Mouse (Mus musculus) spleen, adult 2 months (tissue): ENCODE data around the gene Kansl2. TPM values are rescaled to one million over a fixed set of nuclear protein-coding genes. Genes with fewer than 3 reads are reported as not detected.

Source experiments
- DNase-seq, 2 experiments: peaks; one replicate each; pipeline versions ENCODE4 v3.0.0 to v3.0.0-alpha.2; 2012 to 2021; ENCODE audit warnings: low spot score in 2 of 2, low read depth in 1 of 2
- H3K27ac ChIP-seq: fragments of 200-500 bp; 2 replicates; pipeline ENCODE4 v1.5.1; 2012; ENCODE audit warnings: low read length, inconsistent platforms; ENCODE audit not compliant: insufficient read depth
- H3K27me3 ChIP-seq: fragments of 200-500 bp; 2 replicates; pipeline ENCODE4 v1.6.1; 2012; ENCODE audit warnings: mild to moderate bottlenecking, moderate library complexity, low read length, inconsistent platforms; ENCODE audit not compliant: control insufficient read depth, insufficient read depth
- H3K36me3 ChIP-seq: fragments of 200-500 bp; 2 replicates; pipeline ENCODE4 v1.6.1; 2012; ENCODE audit warnings: mild to moderate bottlenecking, low read length, inconsistent platforms; ENCODE audit not compliant: control insufficient read depth, insufficient read depth
- H3K4me1 ChIP-seq: fragments of 200-500 bp; 2 replicates; pipeline ENCODE4 v1.6.1; 2011; ENCODE audit warnings: inconsistent platforms; ENCODE audit not compliant: control insufficient read depth, insufficient read depth, insufficient read length
- H3K4me3 ChIP-seq: fragments of 200-500 bp; 2 replicates; pipeline ENCODE4 v1.5.1; 2011; ENCODE audit warnings: mild to moderate bottlenecking, inconsistent platforms; ENCODE audit not compliant: insufficient read depth, insufficient read length; ENCODE audit errors: extremely low read depth
- CTCF ChIP-seq: fragments of 200-500 bp; IDR thresholded peaks from 2 replicates; pipeline ENCODE4 v1.5.1; 2011; ENCODE audit warnings: mild to moderate bottlenecking, inconsistent platforms; ENCODE audit not compliant: insufficient read depth, insufficient read length, insufficient replicate concordance; ENCODE audit errors: extremely low read depth
- POLR2A ChIP-seq: fragments of 200-500 bp; IDR thresholded peaks from 2 replicates; pipeline ENCODE4 v1.6.1; 2011; ENCODE audit warnings: low read depth, low read length, inconsistent platforms
- WGBS: fragments of 180-500 bp; shearing (Covaris S2); methylation state at CpG from one replicate; pipeline ENCODE4 v1.1.7; 2018; 5-methylcytosine and 5-hydroxymethylcytosine counted together
- polyA plus RNA-seq: library from polyadenylated mRNA; depleted of rRNA; stranded (reverse); fragments of >200 nt; gene quantifications from 2 replicates; pipeline ENCODE4 v1.2.3, GENCODE M21; 2012; rRNA removed

Kansl2 gene
- polyA plus RNA-seq = 26.6 and 28.9 TPM in 2 replicates

DNA sequence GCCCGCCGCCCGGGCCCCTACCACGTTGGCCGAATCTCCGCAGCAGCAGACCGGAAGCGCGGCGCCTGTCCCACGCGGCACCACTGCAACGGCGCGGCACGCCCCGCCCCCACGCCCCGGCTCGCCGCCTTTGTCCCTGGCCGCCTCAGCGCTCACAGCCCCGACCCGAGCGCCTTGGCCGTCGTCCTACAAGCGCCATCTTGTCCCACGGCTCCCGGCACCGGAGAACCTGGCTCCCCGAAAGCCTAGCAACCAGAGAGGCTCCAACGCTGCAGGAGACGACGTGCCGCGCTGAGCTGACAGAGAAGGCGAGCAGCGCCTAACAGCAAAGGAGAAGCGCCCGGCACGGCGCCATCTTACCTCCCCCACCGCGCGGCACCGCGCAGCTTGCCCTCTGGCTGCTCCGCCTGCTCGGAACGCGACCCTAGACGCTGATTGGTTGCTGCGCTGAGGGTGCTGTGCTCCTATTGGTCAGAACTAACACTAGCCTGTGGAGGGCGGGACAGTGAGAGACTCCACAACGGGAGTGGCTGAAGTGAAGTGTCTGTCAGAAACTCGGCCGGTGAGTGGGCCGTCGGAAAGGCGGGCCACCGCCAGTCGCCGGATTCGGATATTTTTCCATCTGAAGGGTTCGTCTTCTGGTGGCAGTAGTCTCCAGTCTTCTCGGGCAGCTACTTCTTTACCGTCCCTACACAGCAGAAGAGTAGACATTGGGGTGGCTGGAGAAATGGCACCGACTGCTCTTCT is at the start of gene Kansl2:
Kansl2 (minus strand) TSS at position 384 of the 747 bp plus-strand sequence.
- 1% methylated on average over 66 of the region's 70 CpGs for WGBS
- H3K4me1 ChIP-seq = peaks cover 5% of the 10 kb centered on the region; the same call in 1 of the 2 replicates
- TF ChIP-seq POLR2A (peak; percentile 96), CTCF (no peak)
- no peaks in the 10 kb centered on the region for H3K27me3 ChIP-seq
- H3K4me3 ChIP-seq = peak within 1 kb of the TSS; percentile 98
- peaks cover 15% of the 10 kb centered on the region for H3K36me3 ChIP-seq
- H3K27ac ChIP-seq = peak within 1 kb of the TSS; percentile 99
- DNase-seq = peak; percentile 97 to 98

DNA sequence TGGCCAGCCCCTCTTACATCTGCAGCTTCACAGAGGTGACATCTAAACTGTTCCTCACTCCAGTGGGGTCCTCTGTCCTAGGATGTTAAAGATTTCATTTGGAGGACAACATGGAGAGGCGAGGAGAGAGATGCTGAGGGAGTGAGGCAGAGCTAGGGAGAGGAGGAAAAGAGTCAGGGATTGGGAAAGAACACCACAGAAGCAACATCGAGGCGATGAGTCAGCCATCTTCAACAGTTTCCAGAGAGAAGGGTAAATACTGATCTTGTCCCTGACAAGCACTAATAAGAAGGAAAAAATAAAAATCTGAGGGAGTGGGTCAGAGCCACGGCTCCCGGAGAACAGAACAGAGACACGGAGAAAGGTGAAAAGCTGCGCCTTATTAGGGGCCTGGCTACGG is 48.9 kb upstream of the Kansl2 start:
- Histone ChIP-seq H3K4me1 (no peaks in the 10 kb centered on the region), H3K4me3 (no peak overlapping the region), H3K36me3 (no peaks in the 10 kb centered on the region), H3K27me3 (no peaks in the 10 kb centered on the region), H3K27ac (no peak overlapping the region)
- TF ChIP-seq CTCF (no peak), POLR2A (no peak)
- no peak for DNase-seq
- WGBS = 87% methylated on average over 8 of the region's 8 CpGs

GRCm38 (mm10) chr15:98582410-98582809 is 48.3 kb upstream of the Kansl2 start:
- Histone ChIP-seq H3K36me3 (no peaks in the 10 kb centered on the region), H3K4me3 (no peak overlapping the region), H3K27me3 (no peaks in the 10 kb centered on the region), H3K4me1 (no peaks in the 10 kb centered on the region), H3K27ac (no peak overlapping the region)
- TF ChIP-seq CTCF (no peak), POLR2A (no peak)
- 74% methylated on average over 8 of the region's 8 CpGs for WGBS
- no peak for DNase-seq

DNA sequence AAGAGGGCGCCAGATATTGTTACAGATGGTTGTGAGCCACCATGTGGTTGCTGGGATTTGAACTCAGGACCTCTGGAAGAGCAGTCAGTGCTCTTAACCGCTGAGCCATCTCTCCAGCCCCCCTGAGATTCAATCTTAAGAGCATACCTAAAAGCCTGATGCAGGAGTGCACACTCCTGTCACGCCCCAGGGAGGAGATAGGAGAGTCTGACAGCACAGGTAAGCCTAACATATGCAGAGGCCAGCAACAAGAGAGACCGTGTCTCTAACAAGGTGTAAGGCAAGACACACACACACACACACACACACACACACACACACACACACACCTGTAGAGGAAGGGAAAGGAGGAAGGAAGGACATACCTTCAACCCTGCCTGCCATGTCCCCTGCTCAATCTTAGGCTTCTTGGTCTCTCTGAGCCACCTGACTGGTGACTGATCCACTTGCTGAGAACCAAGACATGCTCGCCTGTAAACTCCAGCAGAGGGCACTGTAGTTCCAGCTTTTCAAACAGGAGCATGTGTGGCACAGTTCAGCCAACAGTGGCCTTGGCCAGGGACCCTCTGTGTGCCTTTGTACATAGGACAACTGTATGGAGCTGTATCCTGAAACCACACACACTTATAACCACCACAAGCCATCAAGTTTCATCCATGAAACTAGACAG is 45.9 kb upstream of the Kansl2 start:
- DNase-seq = peak; percentile 59 to 62
- Histone ChIP-seq H3K27ac (no peak overlapping the region), H3K4me1 (no peaks in the 10 kb centered on the region), H3K4me3 (no peak overlapping the region), H3K27me3 (no peaks in the 10 kb centered on the region), H3K36me3 (no peaks in the 10 kb centered on the region)
- WGBS = 43% methylated on average over 5 of the region's 5 CpGs
- TF ChIP-seq CTCF (peak; percentile 80; the same call in 1 of the 2 replicates), POLR2A (no peak)

GRCm38 (mm10) chr15:98579310-98579709 is 45.2 kb upstream of the Kansl2 start:
- 96% methylated on average over 2 of the region's 2 CpGs for WGBS
- TF ChIP-seq POLR2A (no peak), CTCF (no peak)
- Histone ChIP-seq H3K27me3 (no peaks in the 10 kb centered on the region), H3K27ac (no peak overlapping the region), H3K4me1 (no peaks in the 10 kb centered on the region), H3K36me3 (no peaks in the 10 kb centered on the region), H3K4me3 (no peak overlapping the region)
- DNase-seq = no peak

DNA sequence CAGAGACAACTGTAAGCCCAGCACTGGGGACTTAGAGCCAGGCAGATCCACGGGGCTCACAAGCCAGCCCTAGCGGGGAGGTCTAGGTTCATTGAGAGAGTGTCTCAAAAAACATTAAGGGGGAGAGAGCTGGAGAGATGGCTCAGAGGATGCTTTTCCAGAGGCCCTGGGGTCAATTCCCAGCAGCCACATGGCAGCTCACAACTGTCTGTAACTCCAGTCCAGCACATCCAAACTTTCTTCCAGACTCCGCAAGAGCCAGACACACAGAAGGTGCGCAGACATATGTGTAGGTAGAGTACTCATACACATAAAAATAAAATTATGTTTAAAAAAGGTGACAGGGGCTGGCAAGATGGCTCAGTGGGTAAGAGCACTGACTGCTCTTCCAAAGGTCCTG is 39.2 kb upstream of the Kansl2 start:
- no peak for DNase-seq
- 88% methylated on average over 4 of the region's 4 CpGs for WGBS
- Histone ChIP-seq H3K4me1 (peaks cover 7% of the 10 kb centered on the region; the same call in 1 of the 2 replicates), H3K4me3 (no peak overlapping the region), H3K36me3 (no peaks in the 10 kb centered on the region), H3K27me3 (no peaks in the 10 kb centered on the region), H3K27ac (no peak overlapping the region)
- TF ChIP-seq CTCF (no peak), POLR2A (no peak)

DNA sequence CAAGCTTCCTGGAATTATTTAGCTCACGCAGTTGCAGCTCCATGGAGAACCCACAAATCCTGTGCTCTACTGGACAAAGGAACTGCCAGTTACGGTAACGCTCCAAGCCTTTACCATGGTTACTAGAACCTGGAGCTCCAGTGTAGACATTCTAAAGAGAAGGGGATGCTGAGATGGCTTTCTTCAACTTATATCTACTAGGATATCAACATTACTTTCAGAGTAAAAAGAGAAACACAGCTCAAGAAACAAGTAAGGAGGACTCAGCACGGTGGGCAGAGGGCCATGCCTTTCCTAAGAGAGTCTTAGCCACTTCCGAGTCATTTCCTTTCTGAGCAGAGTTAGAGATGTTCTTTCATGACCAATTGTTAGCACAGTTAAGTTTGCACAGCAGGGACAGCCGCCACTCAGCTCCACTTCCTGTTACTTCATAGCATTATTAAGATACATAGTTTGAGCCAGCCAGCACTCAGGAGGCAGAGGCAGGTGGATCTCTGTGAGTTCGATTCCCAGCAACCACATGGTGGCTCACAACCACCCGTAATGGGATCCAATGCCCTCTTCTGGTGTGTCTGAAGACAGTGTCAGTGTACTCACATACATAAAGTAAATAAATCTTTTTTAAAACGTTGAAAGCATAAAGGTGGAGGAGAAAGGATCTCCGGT is 36.9 kb upstream of the Kansl2 start, which contains the start of the genes Ccnt1 and 4930415O20Rik:
Ccnt1 (minus strand) TSS at position 51 of the 666 bp plus-strand sequence.
4930415O20Rik (plus strand) TSS at position 132 of the 666 bp plus-strand sequence.
- 65% methylated on average over 10 of the region's 10 CpGs for WGBS
- H3K27ac ChIP-seq = no peak within 1 kb of the TSS
- no peak for TF ChIP-seq CTCF
- no peak for TF ChIP-seq POLR2A
- DNase-seq = no peak
- H3K4me3 ChIP-seq = no peak within 1 kb of the TSS
- H3K27me3 ChIP-seq = no peaks in the 10 kb centered on the region
- H3K36me3 ChIP-seq = no peaks in the 10 kb centered on the region
- H3K4me1 ChIP-seq = peaks cover 11% of the 10 kb centered on the region; the same call in 1 of the 2 replicates
